Mouse (Mus musculus): ENCODE results near the gene Mlst8.

Mlst8 gene

DNA sequence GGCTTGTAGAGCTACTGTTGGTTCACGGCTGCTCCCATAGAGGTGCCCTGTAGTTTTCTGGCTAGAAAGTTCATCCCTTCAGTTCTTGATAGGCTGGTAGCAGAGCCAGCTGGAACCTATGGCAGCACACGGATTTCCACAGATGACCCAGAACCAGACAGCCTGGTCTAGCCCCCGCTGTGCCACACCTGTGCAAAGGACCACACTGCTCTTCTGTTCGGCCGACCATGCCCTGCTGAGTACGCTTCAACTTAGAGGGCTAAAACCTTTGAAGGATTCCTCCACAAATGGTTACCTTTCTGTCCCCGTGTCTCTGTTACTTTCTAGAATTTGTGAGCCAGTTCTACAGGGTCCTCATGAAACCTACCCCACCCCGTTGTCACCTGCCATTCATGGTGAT, 53.6 kb downstream of the Mlst8 start:
- peak; percentile 49 to 53 for DNase-seq

- no peak for DNase-seq
These were observed 54.4 kb downstream of the Mlst8 start for GRCm38 (mm10) chr17:24424489-24424888.
